Mouse (Mus musculus) kidney, postnatal 0 days (tissue): ENCODE measurements around the gene Phf24. TPM values are rescaled to one million over a fixed set of nuclear protein-coding genes. Genes with fewer than 3 reads are reported as not detected.

ENCODE experiments used
- ATAC-seq: fragments of 200-750 bp; cut with Nextera tagmentation; replicated peaks from 2 replicates; pipeline ENCODE4 v1.8.0; 2017; ENCODE audit warnings: low read depth, moderate number of reproducible peaks, moderate TSS enrichment, moderate library complexity; ENCODE audit not compliant: low FRiP score
- DNase-seq: peaks from one replicate; pipeline ENCODE4 v3.0.0-alpha.2; 2016; ENCODE audit warnings: low spot score
- H3K27ac ChIP-seq: fragments of 300-500 bp; sonication (generic); 2 replicates; pipeline ENCODE4 v1.5.1; 2014; ENCODE audit warnings: mild to moderate bottlenecking
- H3K27me3 ChIP-seq: fragments of 300-500 bp; sonication (generic); 2 replicates; pipeline ENCODE4 v1.6.1; 2014; ENCODE audit warnings: low read length, mixed read lengths; ENCODE audit not compliant: insufficient read depth
- H3K36me3 ChIP-seq: fragments of 300-500 bp; sonication (generic); 2 replicates; pipeline ENCODE4 v1.6.1; 2014; ENCODE audit warnings: low read length, mixed read lengths; ENCODE audit not compliant: insufficient read depth
- H3K4me1 ChIP-seq: fragments of 300-500 bp; sonication (generic); replicated peaks from 2 replicates; pipeline ENCODE4 v1.6.1; 2014; ENCODE audit warnings: antibody characterized with exemption, low read length, mixed read lengths; ENCODE audit not compliant: insufficient read depth
- H3K4me2 ChIP-seq: fragments of 300-500 bp; sonication (generic); 2 replicates; pipeline ENCODE4 v1.6.1; 2014; ENCODE audit warnings: mild to moderate bottlenecking, low read length, moderate library complexity, mixed read lengths
- H3K4me3 ChIP-seq: fragments of 300-500 bp; sonication (generic); replicated peaks from 2 replicates; pipeline ENCODE4 v1.5.1; 2014; ENCODE audit warnings: low read depth, low read length
- H3K9ac ChIP-seq: fragments of 300-500 bp; sonication (generic); 2 replicates; pipeline ENCODE4 v1.6.1; 2014; ENCODE audit warnings: low read depth, low read length
- H3K9me3 ChIP-seq: fragments of 300-500 bp; sonication (generic); replicated peaks from 2 replicates; pipeline ENCODE4 v1.6.1; 2016; ENCODE audit warnings: low read length, inconsistent platforms, mixed read lengths
- CTCF ChIP-seq: IDR thresholded peaks from 2 replicates; pipeline ENCODE4 v1.5.1; 2016; ENCODE audit warnings: antibody characterized with exemption, low read depth, mild to moderate bottlenecking, moderate library complexity
- WGBS: fragments of 180-500 bp; shearing (Covaris S2); extraction: QIAGEN DNeasy Blood & Tissue Kit; methylation state at CpG from one replicate; pipeline ENCODE4 v1.1.7; 2014; 5-methylcytosine and 5-hydroxymethylcytosine counted together
- polyA plus RNA-seq: library from polyadenylated mRNA; unstranded; fragments of >200 nt; fragmentation: Nextera tagmentation; extraction: Ambion mirVana; gene quantifications from 2 replicates; pipeline ENCODE4 v1.2.1, GENCODE M21; 2015

Gene Phf24
- 0.34 and 0.64 TPM in 2 replicates for polyA plus RNA-seq

DNA sequence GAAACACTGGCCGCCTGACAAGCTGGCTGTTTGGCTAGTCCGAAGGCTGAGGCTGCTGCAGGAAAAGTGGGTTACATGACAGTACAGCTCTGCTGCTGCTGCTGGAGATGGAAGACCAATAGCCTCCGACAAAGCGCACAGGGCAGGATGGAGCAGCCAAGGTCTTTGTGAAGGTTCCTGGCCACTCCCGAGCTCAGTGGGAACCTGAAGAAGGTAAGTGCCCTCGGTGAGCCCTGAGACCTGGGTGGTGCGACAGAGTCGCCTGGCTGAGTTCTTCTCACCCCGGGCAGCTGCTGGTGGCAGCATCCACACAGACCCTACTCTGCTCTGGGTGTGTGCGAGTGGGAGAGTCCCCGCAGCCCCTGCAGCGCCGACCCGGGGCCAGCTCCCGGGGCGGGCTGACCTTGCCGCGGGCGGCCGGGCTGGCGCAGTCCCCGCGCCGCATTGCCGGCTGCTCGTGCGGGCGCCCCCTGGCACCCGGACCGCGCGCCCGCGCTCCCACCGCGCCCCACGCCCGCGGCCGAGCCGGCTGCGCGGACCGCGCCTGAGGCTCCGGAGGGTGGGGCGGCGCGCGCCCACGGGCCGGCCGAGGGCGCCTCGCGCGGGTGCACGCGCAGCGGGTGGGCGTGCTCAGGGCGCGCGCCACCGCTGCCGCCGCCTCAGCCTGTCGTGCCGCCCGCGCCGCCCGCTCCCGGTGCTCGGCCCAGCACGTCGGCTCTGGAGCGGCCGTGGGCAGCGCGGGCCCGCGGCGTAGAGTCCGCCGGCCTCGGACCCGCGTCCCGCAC lies at the start of gene Phf24:
Gene Phf24 (plus strand): TSS at position 44 of the 785 bp plus-strand sequence.
- Histone ChIP-seq H3K4me3 (peak within 1 kb of the TSS; percentile 42), H3K9me3 (no peaks in the 10 kb centered on the region), H3K9ac (peak within 1 kb of the TSS; percentile 54), H3K4me1 (no peaks in the 10 kb centered on the region), H3K27ac (no peak within 1 kb of the TSS), H3K27me3 (peaks cover 23% of the 10 kb centered on the region), H3K36me3 (no peaks in the 10 kb centered on the region), H3K4me2 (peak within 1 kb of the TSS; percentile 74)
- under 1% methylated on average over 60 of the region's 90 CpGs for WGBS
- DNase-seq, result peak; percentile 37
- peak; percentile 29; the same call in 1 of the 2 replicates for ATAC-seq
- no peak for TF ChIP-seq CTCF

DNA sequence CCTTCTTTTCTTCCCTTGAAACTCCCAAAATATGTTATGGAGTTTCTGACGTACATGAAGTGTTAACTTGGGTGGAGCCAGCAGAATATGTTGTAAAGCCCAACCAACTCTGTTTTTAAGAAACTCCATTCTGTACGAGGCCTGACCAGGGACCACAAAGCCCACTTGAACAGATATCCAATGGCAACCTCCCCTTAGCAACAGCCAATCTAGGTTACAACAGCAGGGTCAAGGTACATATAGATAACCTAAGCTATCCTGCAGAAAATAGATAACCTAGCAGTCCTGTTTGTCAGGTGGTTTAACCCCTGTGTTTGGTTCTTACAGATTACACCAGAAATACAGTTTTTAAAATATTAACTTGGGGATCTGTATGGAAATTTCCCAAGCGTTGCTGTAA lies 49.1 kb upstream of the Phf24 start:
- Histone ChIP-seq H3K4me2 (no peak overlapping the region), H3K4me1 (no peaks in the 10 kb centered on the region), H3K9me3 (no peaks in the 10 kb centered on the region), H3K27me3 (no peaks in the 10 kb centered on the region), H3K4me3 (no peak overlapping the region), H3K36me3 (no peaks in the 10 kb centered on the region), H3K27ac (no peak overlapping the region), H3K9ac (no peak overlapping the region)
- 45% methylated on average over 3 of the region's 3 CpGs for WGBS
- no peak for ATAC-seq
- TF ChIP-seq CTCF, result no peak
- DNase-seq, result peak; percentile 16

- Histone ChIP-seq H3K4me2 (no peak overlapping the region), H3K9me3 (no peaks in the 10 kb centered on the region), H3K27me3 (no peaks in the 10 kb centered on the region), H3K36me3 (no peaks in the 10 kb centered on the region), H3K9ac (no peak overlapping the region), H3K4me1 (no peaks in the 10 kb centered on the region), H3K27ac (no peak overlapping the region), H3K4me3 (no peak overlapping the region)
- TF ChIP-seq CTCF, result no peak
- 79% methylated on average over 5 of the region's 5 CpGs for WGBS
- DNase-seq, result no peak
- ATAC-seq, result no peak
Measured at GRCm38 (mm10) chr4:42868193-42868592, 48.3 kb upstream of the Phf24 start.

- no peak overlapping the region for H3K4me2 ChIP-seq
- WGBS, result 76% methylated on average over 5 of the region's 5 CpGs
- H3K9ac ChIP-seq, result no peak overlapping the region
- no peaks in the 10 kb centered on the region for H3K27me3 ChIP-seq
- H3K4me1 ChIP-seq, result no peaks in the 10 kb centered on the region
- no peak for ATAC-seq
- no peak overlapping the region for H3K4me3 ChIP-seq
- peak; percentile 64 for TF ChIP-seq CTCF
- H3K9me3 ChIP-seq, result no peaks in the 10 kb centered on the region
- peak; percentile 64 for DNase-seq
- no peak overlapping the region for H3K27ac ChIP-seq
- H3K36me3 ChIP-seq, result no peaks in the 10 kb centered on the region
Measured at GRCm38 (mm10) chr4:42870748-42871147, 45.7 kb upstream of the Phf24 start.

- no peaks in the 10 kb centered on the region for H3K9me3 ChIP-seq
- H3K4me3 ChIP-seq, result no peak overlapping the region
- H3K27ac ChIP-seq, result no peak overlapping the region
- WGBS, result 94% methylated on average over 7 of the region's 7 CpGs
- no peak for TF ChIP-seq CTCF
- no peaks in the 10 kb centered on the region for H3K27me3 ChIP-seq
- DNase-seq, result no peak
- H3K4me1 ChIP-seq, result no peaks in the 10 kb centered on the region
- H3K9ac ChIP-seq, result no peak overlapping the region
- no peaks in the 10 kb centered on the region for H3K36me3 ChIP-seq
- H3K4me2 ChIP-seq, result no peak overlapping the region
- no peak for ATAC-seq
Measured at GRCm38 (mm10) chr4:42872151-42872550, 44.3 kb upstream of the Phf24 start.

DNA sequence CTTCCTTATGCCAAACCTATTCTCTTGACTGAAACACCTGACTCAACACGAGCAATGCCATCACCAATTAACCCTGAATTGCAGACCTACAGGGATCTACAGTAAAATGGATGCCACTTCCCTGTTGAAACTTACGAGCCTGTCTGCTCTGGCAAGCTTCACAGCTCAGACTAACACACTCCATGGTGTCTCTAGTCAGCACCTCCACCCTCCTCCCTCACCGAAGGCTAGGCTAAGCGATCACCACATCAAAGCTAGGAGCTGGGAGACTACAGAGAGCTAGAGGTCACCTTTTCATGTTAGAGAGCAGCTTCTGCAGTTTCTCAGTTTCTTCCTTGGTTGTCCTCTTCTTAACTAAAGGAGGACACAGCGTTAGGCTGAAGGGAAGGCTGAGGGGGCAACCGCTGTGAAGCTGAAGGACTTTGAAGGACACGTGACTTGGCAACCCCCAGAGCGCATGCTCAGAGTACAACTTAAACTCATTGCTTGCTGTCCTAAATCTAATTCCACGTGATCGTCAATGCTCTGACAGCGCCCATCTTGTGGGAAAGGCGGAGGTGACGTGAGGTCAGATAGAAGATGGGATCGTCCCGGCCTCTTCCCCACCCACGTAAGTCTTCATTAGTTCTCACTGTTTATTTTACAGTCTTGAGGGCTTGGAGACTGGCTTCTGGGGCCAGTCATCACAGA lies 43.6 kb upstream of the Phf24 start:
- no peaks in the 10 kb centered on the region for H3K4me1 ChIP-seq
- no peak overlapping the region for H3K9ac ChIP-seq
- no peaks in the 10 kb centered on the region for H3K9me3 ChIP-seq
- no peak for DNase-seq
- no peak overlapping the region for H3K4me3 ChIP-seq
- H3K27ac ChIP-seq, result no peak overlapping the region
- H3K36me3 ChIP-seq, result no peaks in the 10 kb centered on the region
- 68% methylated on average over 16 of the region's 16 CpGs for WGBS
- no peak overlapping the region for H3K4me2 ChIP-seq
- ATAC-seq, result no peak
- no peaks in the 10 kb centered on the region for H3K27me3 ChIP-seq
- no peak for TF ChIP-seq CTCF
